ENCODE assay signal across 11 mouse cellular contexts in genomic region chr3:85601841-85602305, GRCm38 (mm10). TPM values are rescaled to one million over a fixed set of nuclear protein-coding genes. Genes with fewer than 3 reads are reported as not detected.
A peak's percentile ranks its signal among the peaks of the same experiment; 100 is the strongest.
DNase-seq lines count a peak whose midpoint lies in the region; ATAC-seq lines count a peak whose summit lies in the region.
"Had no signal": no experiment of that assay in that cellular context is flagged by ENCODE, and none has a peak within 500 bp of the region (broad histone marks: within the 10 kb centered on the region; RNA-seq: fewer than 3 reads in every experiment).

No protein-coding gene starts in this region.

- 0 out of 2 replicates have a peak, but pooled peaks cover 6% of the 10 kb centered on the region for H3K36me3 ChIP-seq in heart, embryonic 12.5 days
- no peaks in the 10 kb centered on the region for H3K36me3 ChIP-seq in hindbrain, embryonic 16.5 days (ENCODE audit: control insufficient read depth, insufficient read depth, low read length)
- H3K36me3 ChIP-seq in liver, embryonic 11.5 days (ENCODE audit: control insufficient read depth, insufficient read depth, low read length): no peaks in the 10 kb centered on the region
- H3K36me3 ChIP-seq: midbrain, embryonic 12.5 days had no signal

- intact Hi-C loops in left cerebral cortex, postnatal 36 days (cut with DNase I): no loop called here

- WGBS in heart, embryonic 12.5 days: 19% methylated on average over 3 of the region's 3 CpGs
- WGBS in hindbrain, embryonic 16.5 days: 45% methylated on average over 3 of the region's 3 CpGs
- WGBS in liver, embryonic 11.5 days: 46% methylated on average over 3 of the region's 3 CpGs

- no peak overlapping the region for H3K4me3 ChIP-seq in heart, embryonic 12.5 days
- no peak overlapping the region for H3K4me3 ChIP-seq in hindbrain, embryonic 16.5 days (ENCODE audit: low read length)
- no peak overlapping the region for H3K4me3 ChIP-seq in liver, embryonic 11.5 days (ENCODE audit: low read depth, low read length)
- H3K4me3 ChIP-seq: midbrain, embryonic 12.5 days had no signal

- H3K9me3 ChIP-seq in heart, embryonic 12.5 days (replicated peaks): no peaks in the 10 kb centered on the region
- H3K9me3 ChIP-seq in hindbrain, embryonic 16.5 days (ENCODE audit: control insufficient read depth, low read length): no peaks in the 10 kb centered on the region
- H3K9me3 ChIP-seq in liver, embryonic 11.5 days (ENCODE audit: control insufficient read depth, low read length): no peaks in the 10 kb centered on the region
- H3K9me3 ChIP-seq: midbrain, embryonic 12.5 days had no signal

- 0 out of 2 replicates have a peak overlapping the region, but pooled peaks have one; percentile 10 for H3K4me2 ChIP-seq in heart, embryonic 12.5 days
- H3K4me2 ChIP-seq in hindbrain, embryonic 16.5 days (ENCODE audit: low read length): no peak overlapping the region
- H3K4me2 ChIP-seq in liver, embryonic 11.5 days: no peak overlapping the region
- H3K4me2 ChIP-seq: midbrain, embryonic 12.5 days had no signal

- H3K9ac ChIP-seq in heart, embryonic 12.5 days: peak overlapping the region; percentile 27; the same call in 1 of the 2 replicates
- H3K9ac ChIP-seq in hindbrain, embryonic 16.5 days (ENCODE audit: low read depth, low read length): no peak overlapping the region
- no peak overlapping the region for H3K9ac ChIP-seq in liver, embryonic 11.5 days (ENCODE audit: low read depth, low read length)
- H3K9ac ChIP-seq: midbrain, embryonic 12.5 days had no signal

- peak overlapping the region; percentile 79 for H3K27ac ChIP-seq in heart, embryonic 12.5 days (ENCODE audit: poor library complexity, severe bottlenecking)
- no peak overlapping the region for H3K27ac ChIP-seq in hindbrain, embryonic 16.5 days (ENCODE audit: low read depth, low read length)
- no peak overlapping the region for H3K27ac ChIP-seq in liver, embryonic 11.5 days (ENCODE audit: low read depth, low read length)
- H3K27ac ChIP-seq: midbrain, embryonic 12.5 days had no signal

- no peaks in the 10 kb centered on the region for H3K27me3 ChIP-seq in heart, embryonic 12.5 days (replicated peaks)
- no peaks in the 10 kb centered on the region for H3K27me3 ChIP-seq in hindbrain, embryonic 16.5 days (replicated peaks; ENCODE audit: control insufficient read depth, insufficient read depth, low read length)
- H3K27me3 ChIP-seq in liver, embryonic 11.5 days (replicated peaks; ENCODE audit: control insufficient read depth, insufficient read depth, low read length): no peaks in the 10 kb centered on the region
- H3K27me3 ChIP-seq: midbrain, embryonic 12.5 days had no signal

- ATAC-seq in heart, embryonic 12.5 days (ENCODE audit: insufficient number of reproducible peaks, low FRiP score): no peak
- peak; percentile 58; the same call in 1 of the 2 replicates for ATAC-seq in hindbrain, embryonic 16.5 days
- no peak for ATAC-seq in liver, embryonic 11.5 days (replicated peaks; ENCODE audit: low FRiP score)
- no peak for ATAC-seq in megakaryocyte, adult 5-6 weeks (ENCODE audit: poor library complexity, severe bottlenecking)

- no peak for DNase-seq in heart, postnatal 4 days
- peak; percentile 8 for DNase-seq in urinary bladder, postnatal 25 days (ENCODE audit: low spot score)
- no peak for DNase-seq in urinary bladder, postnatal 36 days (ENCODE audit: low spot score in 2 of 2)
- no peak for DNase-seq in liver, embryonic 11.5 days (ENCODE audit: low spot score)
- no peak for DNase-seq in left cerebral cortex, postnatal 36 days (ENCODE audit: low spot score in 2 of 2)
- DNase-seq: gastrocnemius, postnatal 36 days; right cerebral cortex, postnatal 4 days had no signal

- H3K4me1 ChIP-seq in heart, embryonic 12.5 days (replicated peaks): peaks cover 38% of the 10 kb centered on the region
- no peaks in the 10 kb centered on the region; the same call in 1 of the 2 replicates for H3K4me1 ChIP-seq in hindbrain, embryonic 16.5 days (ENCODE audit: control insufficient read depth, insufficient read depth, low read depth, low read length)
- H3K4me1 ChIP-seq in liver, embryonic 11.5 days (replicated peaks; ENCODE audit: control insufficient read depth, insufficient read depth, low read length): 0 out of 2 replicates have a peak, but pooled peaks cover 4% of the 10 kb centered on the region

RNA-seq across cellular contexts. Expression of gene Gatb, which starts 28.0 kb away (rescaled TPM):
- polyA plus RNA-seq in heart, embryonic 12.5 days (2016; fragmentation: Nextera tagmentation; extraction: Ambion mirVana): 37.4 and 41.4 TPM in 2 replicates
- total RNA-seq in heart, postnatal 4 days (2021): 10 to 100 TPM; 26.4 to 28.0 TPM
- 20.0 and 21.3 TPM in 2 replicates for polyA plus RNA-seq in hindbrain, embryonic 16.5 days (2015; fragmentation: Nextera tagmentation; extraction: Ambion mirVana)
- polyA plus RNA-seq in liver, embryonic 11.5 days (2014; fragmentation: Nextera tagmentation; extraction: Ambion mirVana): 32.9 and 39.9 TPM in 2 replicates
- total RNA-seq in left cerebral cortex, postnatal 36 days (2021): 10 to 100 TPM; 21.9 to 23.5 TPM
- 4.1 and 9.3 TPM in 2 replicates for total RNA-seq in megakaryocyte, adult 5-6 weeks (2015)
- total RNA-seq in megakaryocyte, adult 5-6 weeks (2017): 6.7 and 6.8 TPM in 2 replicates
